10 mouse cellular contexts compared by ENCODE assay signal in genomic region chr8:104569559-104569958, GRCm38 (mm10). TPM values are rescaled to one million over a fixed set of nuclear protein-coding genes. Genes with fewer than 3 reads are reported as not detected.
DNase-seq lines count a peak whose midpoint lies in the region; ATAC-seq and TF ChIP-seq lines count a peak whose summit lies in the region.
"Had no signal": no experiment of that assay in that cellular context is flagged by ENCODE, and none has a peak within 500 bp of the region (broad histone marks: within the 10 kb centered on the region; RNA-seq: fewer than 3 reads in every experiment).

No protein-coding gene starts in this region.

- no peak for TF ChIP-seq POLR2A in cortical plate, adult 2 months (IDR thresholded peaks at IDR 0.05; ENCODE audit: extremely low read depth, insufficient read depth, low read length)

- H3K27ac ChIP-seq in layer of hippocampus, adult 2 months = no peak overlapping the region
- no peak overlapping the region for H3K27ac ChIP-seq in cortical plate, adult 2 months (ENCODE audit: insufficient read depth, low read length)
- H3K27ac ChIP-seq: midbrain, embryonic 10.5 days had no signal

- peak; percentile 65 for ATAC-seq in Patski

- no peaks in the 10 kb centered on the region for H3K27me3 ChIP-seq in Patski

- POLR2A ChIA-PET in Patski (lab: Charles Lee) = interaction anchor here (0.7 kb wide), 1 partner anchor 22 kb away, joined by 3 read pairs; the partner anchor contains the start of gene Pdp2

- no peaks in the 10 kb centered on the region; the same call in 1 of the 2 replicates for H3K4me1 ChIP-seq in cortical plate, adult 2 months (ENCODE audit: control insufficient read depth, insufficient read depth, low read length)

- DNase-seq in layer of hippocampus, adult 2 months (ENCODE audit: low spot score in 2 of 2) = no peak
- no peak for DNase-seq in layer of hippocampus, postnatal 14 days (ENCODE audit: low spot score in 2 of 2)
- no peak for DNase-seq in Patski (ENCODE audit: low read depth, low spot score)
- DNase-seq in lung, postnatal 10 days = peak; percentile 50
- DNase-seq in cerebellum, adult 18-20 months = no peak
- no peak for DNase-seq in spleen, postnatal 36 days (ENCODE audit: low spot score in 2 of 2)
- no peak for DNase-seq in thymus, adult 18-20 months

- peak; percentile 74 for TF ChIP-seq CTCF in layer of hippocampus, adult 2 months (conservative IDR thresholded peaks at IDR 0.05)
- TF ChIP-seq CTCF in Patski (IDR thresholded peaks at IDR 0.05) = peak; percentile 67
- TF ChIP-seq CTCF in cortical plate, adult 2 months (IDR thresholded peaks at IDR 0.05; ENCODE audit: extremely low read depth, insufficient read depth, low read length) = peak; percentile 39; the same call in 1 of the 2 replicates

- in situ Hi-C loops in Patski (cut with MboI; ENCODE audit: low pct_unique_long_range_greater_than_20kb) = loop anchor here (25.0 kb wide), 2 partner anchors 232 to 432 kb away; partner anchors contain the start of gene Cmtm3

- CTCF ChIA-PET in Patski (lab: Charles Lee) = interaction anchor here (0.9 to 1.6 kb wide), 4 partner anchors 19 to 28 kb away, joined by 3 to 4 read pairs (median 4); no protein-coding TSS in a partner anchor

- no peak overlapping the region for H3K4me3 ChIP-seq in layer of hippocampus, adult 2 months
- no peak overlapping the region for H3K4me3 ChIP-seq in cortical plate, adult 2 months (ENCODE audit: insufficient read depth, low read length)
- H3K4me3 ChIP-seq: midbrain, embryonic 10.5 days had no signal

RNA-seq across cellular contexts. Expression of gene Pdp2, which starts 21.7 kb away (rescaled TPM):
- total RNA-seq in layer of hippocampus, adult 2 months (2021) = 1 to 10 TPM; 8.7 to 9.1 TPM
- 1 to 10 TPM; 8.4 to 9.3 TPM for total RNA-seq in layer of hippocampus, postnatal 14 days (2021)
- polyA plus RNA-seq in Patski (2021) = 3.5 TPM
- polyA plus RNA-seq in cortical plate, adult 2 months (2012; rRNA removed) = 4.7 and 5.1 TPM in 2 replicates

RNA-seq across cellular contexts. Expression of gene Car7, which starts 35.1 kb away (rescaled TPM):
- total RNA-seq in layer of hippocampus, adult 2 months (2021) = 10 to 100 TPM; 19.3 to 19.7 TPM
- total RNA-seq in layer of hippocampus, postnatal 14 days (2021) = 10 to 100 TPM; 15.8 to 20.4 TPM
- polyA plus RNA-seq in Patski (2021) = 1.2 TPM
- 48.6 and 59.8 TPM in 2 replicates for polyA plus RNA-seq in cortical plate, adult 2 months (2012; rRNA removed)

RNA-seq across cellular contexts. Expression of gene Nae1, which starts 35.1 kb away (rescaled TPM):
- 10 to 100 TPM; 44.5 to 46.3 TPM for total RNA-seq in layer of hippocampus, adult 2 months (2021)
- total RNA-seq in layer of hippocampus, postnatal 14 days (2021) = 10 to 100 TPM; 43.4 to 47.5 TPM
- polyA plus RNA-seq in Patski (2021) = 73.2 TPM
- polyA plus RNA-seq in cortical plate, adult 2 months (2012; rRNA removed) = 75.4 and 76.2 TPM in 2 replicates

RNA-seq across cellular contexts. Expression of gene Cdh16, which starts 54.6 kb away (rescaled TPM):
- not detected for total RNA-seq in layer of hippocampus, adult 2 months (2021)
- total RNA-seq in layer of hippocampus, postnatal 14 days (2021) = not detected
- 738 TPM for polyA plus RNA-seq in Patski (2021)
- polyA plus RNA-seq in cortical plate, adult 2 months (2012; rRNA removed) = not detected in 2 replicates
- total RNA-seq: hematopoietic stem cell, adult 5-6 weeks had no signal
- polyA plus RNA-seq: midbrain, embryonic 10.5 days had no signal

RNA-seq across cellular contexts. Expression of gene Terb1, which starts 59.8 kb away (rescaled TPM):
- 1 to 10 TPM in 1 of 2 experiments, under 1 TPM in 1; 0.76 to 1.0 TPM for total RNA-seq in layer of hippocampus, adult 2 months (2021)
- total RNA-seq in layer of hippocampus, postnatal 14 days (2021) = under 1 TPM; 0.60 to 0.79 TPM
- 0.46 TPM for polyA plus RNA-seq in Patski (2021)
- polyA plus RNA-seq in cortical plate, adult 2 months (2012; rRNA removed) = 0.69 and 1.2 TPM in 2 replicates
- total RNA-seq: hematopoietic stem cell, adult 5-6 weeks had no signal
